Mouse (Mus musculus): ENCODE results near the gene Tmem51.

- TF ChIP-seq CTCF (IDR thresholded peaks at IDR 0.05; ENCODE audit: low read depth, low read length), result no peak
- no peak for TF ChIP-seq POLR2A (IDR thresholded peaks at IDR 0.05; ENCODE audit: borderline replicate concordance, low read depth, low read length)
Observed at GRCm38 (mm10) chr4:142130162-142130561, 46.1 kb upstream of the Tmem51 start.

All from bone marrow macrophage, adult 2 months (primary cell).